Mouse (Mus musculus): ENCODE measurements around the gene Cacng5.

Cacng5 gene

GRCm38 (mm10) chr11:107914634-107915226 is at the start of gene Cacng5:
Gene Cacng5, minus strand, starts transcription at chr11:107915055.
- DNase-seq (ENCODE audit: low spot score in 2 of 2) = no peak

GRCm38 (mm10) chr11:107957566-107958350 is 42.9 kb upstream of the Cacng5 start:
- DNase-seq (ENCODE audit: low spot score in 2 of 2) = no peak

GRCm38 (mm10) chr11:107955191-107956062 is 40.6 kb upstream of the Cacng5 start:
- no peak for DNase-seq (ENCODE audit: low spot score in 2 of 2)

- DNase-seq (ENCODE audit: low spot score in 2 of 2) = no peak
Observed at GRCm38 (mm10) chr11:107951431-107951830, 36.6 kb upstream of the Cacng5 start.

- no peak for DNase-seq (ENCODE audit: low spot score in 2 of 2)
Observed at GRCm38 (mm10) chr11:107950658-107951057, 35.8 kb upstream of the Cacng5 start.

GRCm38 (mm10) chr11:107950211-107950610 is 35.4 kb upstream of the Cacng5 start:
- DNase-seq (ENCODE audit: low spot score in 2 of 2) = no peak

GRCm38 (mm10) chr11:107947951-107948350 is 33.1 kb upstream of the Cacng5 start:
- DNase-seq (ENCODE audit: low spot score in 2 of 2) = no peak

- DNase-seq (ENCODE audit: low spot score in 2 of 2) = no peak
Observed at GRCm38 (mm10) chr11:107946823-107947222, 32.0 kb upstream of the Cacng5 start.

- DNase-seq (ENCODE audit: low spot score in 2 of 2) = no peak
Observed at GRCm38 (mm10) chr11:107936929-107937328, 22.1 kb upstream of the Cacng5 start.

- no peak for DNase-seq (ENCODE audit: low spot score in 2 of 2)
Observed at GRCm38 (mm10) chr11:107931721-107932120, 16.9 kb upstream of the Cacng5 start.

GRCm38 (mm10) chr11:107931288-107931687 is 16.4 kb upstream of the Cacng5 start:
- DNase-seq (ENCODE audit: low spot score in 2 of 2) = no peak

GRCm38 (mm10) chr11:107929712-107930111 is 14.9 kb upstream of the Cacng5 start:
- DNase-seq (ENCODE audit: low spot score in 2 of 2) = no peak

GRCm38 (mm10) chr11:107919852-107920508 is 5.1 kb upstream of the Cacng5 start:
- DNase-seq (ENCODE audit: low spot score in 2 of 2) = no peak

- DNase-seq (ENCODE audit: low spot score in 2 of 2) = no peak
Observed at GRCm38 (mm10) chr11:107917721-107918235, 2.9 kb upstream of the Cacng5 start.

- DNase-seq (ENCODE audit: low spot score in 2 of 2) = no peak
Observed at GRCm38 (mm10) chr11:107913317-107913716, 1.5 kb downstream of the Cacng5 start.

- DNase-seq (ENCODE audit: low spot score in 2 of 2) = no peak
Observed at GRCm38 (mm10) chr11:107905364-107905763, 9.5 kb downstream of the Cacng5 start.

- no peak for DNase-seq (ENCODE audit: low spot score in 2 of 2)
Observed at GRCm38 (mm10) chr11:107903966-107904605, 10.8 kb downstream of the Cacng5 start.

GRCm38 (mm10) chr11:107900470-107900869 is 14.4 kb downstream of the Cacng5 start:
- no peak for DNase-seq (ENCODE audit: low spot score in 2 of 2)

GRCm38 (mm10) chr11:107898698-107899097 is 16.2 kb downstream of the Cacng5 start:
- DNase-seq (ENCODE audit: low spot score in 2 of 2) = no peak

- no peak for DNase-seq (ENCODE audit: low spot score in 2 of 2)
Observed at GRCm38 (mm10) chr11:107895635-107896034, 19.2 kb downstream of the Cacng5 start.

- DNase-seq (ENCODE audit: low spot score in 2 of 2) = no peak
Observed at GRCm38 (mm10) chr11:107891377-107891776, 23.5 kb downstream of the Cacng5 start.
